Mouse (Mus musculus) kidney, postnatal 10 days (tissue): Measurements from ENCODE around the gene Tspyl3.
A peak's percentile ranks its signal among the peaks of the same experiment; 100 is the strongest.
"Not testable (repeated sequence)": the region's sequence is repeated elsewhere in the genome, so short reads cannot be mapped to it uniquely, and the experiment has no call there.

Experiments used
- DNase-seq: peaks from one replicate; pipeline ENCODE4 v3.0.0; 2021; ENCODE audit warnings: mixed read lengths

Gene Tspyl3

GRCm38 (mm10) chr2:153224946-153225594, at the start of gene Tspyl3:
Gene Tspyl3, minus strand, starts transcription at chr2:153225441.
- peak; percentile 70 for DNase-seq

- no peak for DNase-seq
Measured at GRCm38 (mm10) chr2:153274919-153275247, 49.6 kb upstream of the Tspyl3 start.

- peak; percentile 47 for DNase-seq
Measured at GRCm38 (mm10) chr2:153274200-153274918, 49.1 kb upstream of the Tspyl3 start.

- DNase-seq, result not testable (repeated sequence)
Measured at GRCm38 (mm10) chr2:153270231-153270915, 45.1 kb upstream of the Tspyl3 start.

- no peak for DNase-seq
Measured at GRCm38 (mm10) chr2:153267331-153267730, 42.1 kb upstream of the Tspyl3 start.

- no peak for DNase-seq
Measured at GRCm38 (mm10) chr2:153263053-153263452, 37.8 kb upstream of the Tspyl3 start.

- DNase-seq, result no peak
Measured at GRCm38 (mm10) chr2:153259864-153260674, 34.8 kb upstream of the Tspyl3 start.

GRCm38 (mm10) chr2:153259030-153259863, 34.0 kb upstream of the Tspyl3 start:
- no peak for DNase-seq

- no peak for DNase-seq
Measured at GRCm38 (mm10) chr2:153256604-153257003, 31.4 kb upstream of the Tspyl3 start.

- DNase-seq, result no peak
Measured at GRCm38 (mm10) chr2:153249751-153250150, 24.5 kb upstream of the Tspyl3 start.

- DNase-seq, result no peak
Measured at GRCm38 (mm10) chr2:153242156-153242555, 16.9 kb upstream of the Tspyl3 start.

- DNase-seq, result peak; percentile 94
Measured at GRCm38 (mm10) chr2:153241250-153242014, 16.2 kb upstream of the Tspyl3 start, which contains the start of the genes Plagl2 and Pofut1. Gene Plagl2, minus strand, starts transcription at chr2:153241426. Gene Pofut1, plus strand, starts transcription at chr2:153241533.

- DNase-seq, result peak; percentile 42
Measured at GRCm38 (mm10) chr2:153240701-153241235, 15.5 kb upstream of the Tspyl3 start.

GRCm38 (mm10) chr2:153239860-153240480, 14.7 kb upstream of the Tspyl3 start:
- DNase-seq, result no peak

- no peak for DNase-seq
Measured at GRCm38 (mm10) chr2:153239021-153239859, 14.0 kb upstream of the Tspyl3 start.

GRCm38 (mm10) chr2:153238406-153238805, 13.2 kb upstream of the Tspyl3 start:
- DNase-seq, result no peak

- DNase-seq, result no peak
Measured at GRCm38 (mm10) chr2:153237891-153238290, 12.7 kb upstream of the Tspyl3 start.

GRCm38 (mm10) chr2:153237193-153237592, 12.0 kb upstream of the Tspyl3 start:
- no peak for DNase-seq

GRCm38 (mm10) chr2:153228523-153228922, 3.3 kb upstream of the Tspyl3 start:
- no peak for DNase-seq
